ENCODE assay signal across 15 mouse cellular contexts in the genomic region with DNA sequence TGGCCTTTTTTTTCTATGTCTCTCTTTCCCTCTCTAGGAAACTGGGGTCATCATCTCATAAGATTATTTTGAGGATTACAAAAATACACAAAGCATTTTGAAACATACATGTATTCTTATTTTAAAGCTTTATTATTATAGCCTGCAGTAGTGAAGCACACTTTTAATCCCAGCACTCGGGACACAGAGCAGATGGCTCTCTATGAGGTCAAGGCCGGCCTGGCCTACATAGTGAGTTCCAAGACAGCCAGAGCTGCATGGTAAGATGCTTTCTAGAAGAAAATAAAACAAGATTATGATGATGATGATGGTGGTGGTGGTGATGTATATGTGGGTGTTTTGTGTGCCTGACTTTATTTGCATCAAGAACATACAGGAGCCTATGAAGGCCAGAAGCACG.
"Had no signal": no experiment of that assay in that cellular context is flagged by ENCODE, and none has a peak within 500 bp of the region (broad histone marks: within the 10 kb centered on the region; RNA-seq: fewer than 3 reads in every experiment).

No protein-coding gene starts in this region.

- DNase-seq: lung, adult 2 months; lung, postnatal 14 days; lung, postnatal 36 days; right cerebral cortex, postnatal 14 days; thymus, adult 2 months; thymus, postnatal 25 days; thymus, postnatal 4 days had no signal

- H3K4me3 ChIP-seq: lung, embryonic 15.5 days; megakaryocyte, embryonic 14.5 days; midbrain, embryonic 13.5 days; midbrain, embryonic 15.5 days; neural tube, embryonic 12.5 days; stomach, embryonic 15.5 days had no signal

- H3K27me3 ChIP-seq: lung, embryonic 15.5 days; megakaryocyte, embryonic 14.5 days; midbrain, embryonic 13.5 days; midbrain, embryonic 15.5 days; neural tube, embryonic 12.5 days; stomach, embryonic 15.5 days had no signal

- H3K4me1 ChIP-seq: lung, embryonic 15.5 days; megakaryocyte, embryonic 14.5 days; midbrain, embryonic 13.5 days; midbrain, embryonic 15.5 days; neural tube, embryonic 12.5 days; stomach, embryonic 15.5 days had no signal

- H3K27ac ChIP-seq: lung, embryonic 15.5 days; macrophage; midbrain, embryonic 13.5 days; midbrain, embryonic 15.5 days; neural tube, embryonic 12.5 days; stomach, embryonic 15.5 days; stomach, postnatal 0 days had no signal
